Mouse (Mus musculus) ES-Bruce4 (cell line): ENCODE data around the gene Lyrm2. TPM values are rescaled to one million over a fixed set of nuclear protein-coding genes. Genes with fewer than 3 reads are reported as not detected.

Source experiments
- H3K27ac ChIP-seq: 2 replicates; pipeline ENCODE4 v1.5.1; 2012; ENCODE audit warnings: low read length, inconsistent platforms; ENCODE audit not compliant: insufficient read depth
- H3K27me3 ChIP-seq: 2 replicates; pipeline ENCODE4 v1.6.1; 2012; ENCODE audit warnings: mild to moderate bottlenecking, low read length, inconsistent platforms; ENCODE audit not compliant: control insufficient read depth, poor library complexity, insufficient read depth, severe bottlenecking
- H3K36me3 ChIP-seq: 2 replicates; pipeline ENCODE4 v1.6.1; 2012; ENCODE audit warnings: inconsistent platforms, mild to moderate bottlenecking, low read length, moderate library complexity; ENCODE audit not compliant: control insufficient read depth, poor library complexity, insufficient read depth, severe bottlenecking
- H3K4me1 ChIP-seq: one replicate; pipeline ENCODE4 v1.8.1; 2011; ENCODE audit warnings: low read length; ENCODE audit not compliant: control insufficient read depth, insufficient read depth
- H3K4me3 ChIP-seq: 2 replicates; pipeline ENCODE4 v1.5.1; 2011; ENCODE audit warnings: low read depth, mild to moderate bottlenecking, low read length
- H3K9ac ChIP-seq: 2 replicates; pipeline ENCODE4 v1.6.1; 2012; ENCODE audit warnings: low read depth, mild to moderate bottlenecking, inconsistent platforms; ENCODE audit not compliant: poor library complexity, severe bottlenecking
- H3K9me3 ChIP-seq: replicated peaks from 2 replicates; pipeline ENCODE4 v1.6.1; 2012; ENCODE audit warnings: mild to moderate bottlenecking, low read length, inconsistent platforms; ENCODE audit not compliant: control insufficient read depth, poor library complexity, insufficient read depth, severe bottlenecking
- CTCF ChIP-seq: IDR thresholded peaks from one replicate; pipeline ENCODE4 v1.8.1; 2011; ENCODE audit warnings: low read depth, low read length
- EP300 ChIP-seq: IDR thresholded peaks from 2 replicates; pipeline ENCODE4 v1.6.1; 2011; ENCODE audit warnings: low read depth, low read length; ENCODE audit not compliant: insufficient read depth
- POLR2A ChIP-seq: IDR thresholded peaks from one replicate; pipeline ENCODE4 v1.8.1; 2011; ENCODE audit warnings: low read length; ENCODE audit not compliant: insufficient read depth
- polyA plus RNA-seq: library from polyadenylated mRNA; stranded (reverse); fragments of >200 nt; gene quantifications from 2 replicates; pipeline ENCODE4 v1.2.4, GENCODE M21; 2011; ENCODE audit warnings: low read depth; ENCODE audit not compliant: missing spikeins, insufficient read depth, insufficient read length

Gene Lyrm2
- polyA plus RNA-seq = 30.2 and 30.8 TPM in 2 replicates

DNA sequence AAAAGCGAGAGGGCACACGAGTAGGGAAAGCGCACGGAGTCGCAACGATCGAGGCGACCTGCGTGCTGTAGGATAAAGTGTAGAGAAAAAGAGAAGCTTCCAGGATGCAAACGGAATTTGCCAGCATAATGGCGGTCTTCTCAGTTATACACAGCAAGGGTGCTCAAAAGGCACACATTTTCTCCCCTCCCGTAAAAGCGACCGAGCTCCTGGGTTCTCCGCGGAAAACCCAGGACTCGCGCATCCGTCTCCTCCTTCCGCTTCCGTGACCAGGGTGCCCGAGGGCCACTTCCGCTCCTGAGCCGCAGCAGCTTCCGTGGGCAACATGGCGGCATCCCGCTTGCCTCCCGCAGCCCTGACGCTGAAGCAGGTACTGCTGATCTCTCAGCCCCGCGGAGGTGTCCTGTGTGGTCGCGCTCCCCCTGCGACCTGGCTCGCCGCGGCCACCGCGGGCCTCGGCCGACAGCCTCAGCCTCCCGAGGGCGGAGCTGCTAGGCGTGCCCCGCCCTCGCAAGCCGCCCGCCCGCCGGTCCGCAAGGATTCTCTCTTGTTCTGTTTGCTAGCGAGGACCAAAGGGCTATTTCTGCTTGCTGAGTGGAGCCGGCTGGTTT, at the start of gene Lyrm2:
Lyrm2 (plus strand) TSS at position 288 of the 611 bp plus-strand sequence.
- Histone ChIP-seq H3K27ac (peak within 1 kb of the TSS; percentile 42), H3K4me1 (no peaks in the 10 kb centered on the region), H3K36me3 (no peaks in the 10 kb centered on the region), H3K4me3 (peak within 1 kb of the TSS; percentile 54), H3K9ac (peak within 1 kb of the TSS; percentile 83), H3K27me3 (no peaks in the 10 kb centered on the region), H3K9me3 (no peaks in the 10 kb centered on the region)
- TF ChIP-seq POLR2A (peak; percentile 44), EP300 (no peak), CTCF (no peak)

GRCm38 (mm10) chr4:32750711-32751110, 49.3 kb upstream of the Lyrm2 start:
- no peaks in the 10 kb centered on the region for H3K9me3 ChIP-seq
- H3K4me1 ChIP-seq = no peaks in the 10 kb centered on the region
- H3K27me3 ChIP-seq = no peaks in the 10 kb centered on the region
- no peak overlapping the region for H3K4me3 ChIP-seq
- TF ChIP-seq CTCF = no peak
- no peak for TF ChIP-seq EP300
- no peak for TF ChIP-seq POLR2A
- H3K9ac ChIP-seq = no peak overlapping the region
- peaks cover 75% of the 10 kb centered on the region for H3K36me3 ChIP-seq
- no peak overlapping the region for H3K27ac ChIP-seq

DNA sequence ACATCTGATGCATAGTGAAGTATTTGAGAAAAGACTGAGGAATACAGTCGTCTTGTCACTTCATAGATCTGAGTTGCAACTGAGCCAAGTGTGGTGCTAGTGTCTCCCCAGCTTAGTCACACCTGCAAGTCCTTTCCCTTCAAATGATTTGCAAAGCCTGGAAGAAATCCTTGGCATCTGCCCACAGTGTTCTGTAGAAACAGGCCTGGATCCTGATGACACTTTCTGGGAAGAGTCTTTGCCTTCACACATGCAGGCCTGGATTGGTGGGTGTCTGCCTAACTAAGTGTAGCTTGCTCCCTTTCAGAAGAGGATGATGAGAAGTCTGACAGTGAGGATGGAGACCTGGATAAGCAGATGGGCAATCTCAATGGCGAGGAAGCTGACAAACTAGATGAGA, 42.6 kb upstream of the Lyrm2 start:
- H3K4me1 ChIP-seq = no peaks in the 10 kb centered on the region
- H3K4me3 ChIP-seq = no peak overlapping the region
- no peak overlapping the region for H3K27ac ChIP-seq
- H3K36me3 ChIP-seq = peaks cover 76% of the 10 kb centered on the region
- no peaks in the 10 kb centered on the region for H3K27me3 ChIP-seq
- H3K9me3 ChIP-seq = no peaks in the 10 kb centered on the region
- no peak for TF ChIP-seq CTCF
- no peak for TF ChIP-seq EP300
- no peak for TF ChIP-seq POLR2A
- no peak overlapping the region for H3K9ac ChIP-seq

GRCm38 (mm10) chr4:32767471-32767870, 32.6 kb upstream of the Lyrm2 start:
- no peak for TF ChIP-seq POLR2A
- no peak for TF ChIP-seq CTCF
- TF ChIP-seq EP300 = no peak
- no peaks in the 10 kb centered on the region for H3K27me3 ChIP-seq
- H3K36me3 ChIP-seq = peaks cover 67% of the 10 kb centered on the region
- H3K4me3 ChIP-seq = no peak overlapping the region
- no peaks in the 10 kb centered on the region for H3K4me1 ChIP-seq
- no peak overlapping the region for H3K9ac ChIP-seq
- no peak overlapping the region for H3K27ac ChIP-seq
- H3K9me3 ChIP-seq = no peaks in the 10 kb centered on the region

GRCm38 (mm10) chr4:32768046-32768445, 32.0 kb upstream of the Lyrm2 start:
- H3K27ac ChIP-seq = no peak overlapping the region
- TF ChIP-seq CTCF (no peak), POLR2A (no peak), EP300 (no peak)
- H3K36me3 ChIP-seq = peaks cover 67% of the 10 kb centered on the region

GRCm38 (mm10) chr4:32770284-32770810, 29.7 kb upstream of the Lyrm2 start:
- peak; percentile 2 for TF ChIP-seq CTCF
- TF ChIP-seq POLR2A = no peak
- no peaks in the 10 kb centered on the region for H3K27me3 ChIP-seq
- no peak overlapping the region for H3K27ac ChIP-seq
- no peak overlapping the region for H3K4me3 ChIP-seq
- peaks cover 68% of the 10 kb centered on the region for H3K36me3 ChIP-seq
- H3K9me3 ChIP-seq = no peaks in the 10 kb centered on the region
- H3K9ac ChIP-seq = no peak overlapping the region
- no peaks in the 10 kb centered on the region for H3K4me1 ChIP-seq

More at GRCm38 (mm10) chr4:32768046-32768445, 32.0 kb upstream of the Lyrm2 start:
- no peaks in the 10 kb centered on the region for H3K9me3 ChIP-seq
- no peaks in the 10 kb centered on the region for H3K4me1 ChIP-seq
- no peak overlapping the region for H3K9ac ChIP-seq
- no peak overlapping the region for H3K4me3 ChIP-seq
- no peaks in the 10 kb centered on the region for H3K27me3 ChIP-seq
